Mouse (Mus musculus) urinary bladder, postnatal 36 days (tissue): ENCODE results near the gene Syt10.
"Not testable (repeated sequence)": the region's sequence is repeated elsewhere in the genome, so short reads cannot be mapped to it uniquely, and the experiment has no call there.

Source experiments
- DNase-seq, 2 experiments: peaks; one replicate each; pipeline ENCODE4 v3.0.0; 2022; ENCODE audit warnings: low spot score in 2 of 2, mixed read lengths in 1 of 2

Gene Syt10

DNA sequence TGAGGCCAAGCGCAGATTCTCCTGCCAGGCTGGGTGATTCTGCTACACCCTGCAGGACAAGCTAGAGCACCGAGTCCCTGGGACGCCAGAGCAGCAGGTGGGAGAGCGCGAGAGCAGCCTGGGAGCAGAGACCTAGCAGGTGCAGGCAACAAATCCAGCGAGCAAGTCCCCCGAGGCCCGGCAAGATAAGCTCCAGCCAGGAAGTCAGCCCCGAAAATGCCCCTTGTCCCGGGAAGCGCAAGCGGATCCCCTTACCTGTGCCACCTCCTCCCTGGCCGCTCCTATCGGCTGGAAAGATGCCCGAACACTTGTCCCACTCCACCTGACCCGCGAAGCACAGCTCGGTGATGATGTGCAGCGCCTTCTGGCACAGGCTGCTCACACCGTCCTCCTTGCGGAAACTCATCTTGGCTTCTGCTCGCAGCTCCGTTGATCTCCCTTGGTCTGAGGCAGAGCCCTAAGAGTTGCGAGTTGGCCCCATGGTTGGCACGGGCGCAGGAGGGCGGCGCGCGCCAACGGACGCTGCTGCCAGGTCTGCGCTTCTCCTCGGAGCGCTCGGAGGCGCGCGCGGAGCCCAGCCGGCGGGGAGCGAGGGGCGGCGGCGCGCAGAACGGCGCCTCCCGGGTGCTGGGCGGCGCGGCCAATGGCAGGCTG is at the start of gene Syt10:
TSS of gene Syt10 (minus strand) at position 497 of the 654 bp plus-strand sequence.
- no peak for DNase-seq

DNA sequence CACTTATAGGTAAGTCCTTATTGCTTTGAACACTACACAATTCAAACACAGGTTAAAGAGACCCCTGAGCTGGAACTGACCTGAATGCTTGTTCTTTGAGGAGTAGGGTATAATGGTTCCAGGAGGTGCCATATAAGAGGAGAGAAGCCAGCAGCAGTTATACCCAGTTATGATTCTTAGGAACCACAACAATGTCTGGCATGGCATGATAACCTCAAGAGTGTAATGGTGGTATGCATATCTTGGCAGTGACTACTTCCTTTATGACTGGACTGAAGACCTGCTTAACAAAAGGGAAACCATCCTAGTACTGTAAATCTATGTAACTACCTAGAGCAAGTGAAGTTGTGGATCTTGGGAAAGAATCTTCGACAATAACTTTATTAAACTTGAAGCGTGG is 42.1 kb upstream of the Syt10 start:
- DNase-seq = no peak

DNA sequence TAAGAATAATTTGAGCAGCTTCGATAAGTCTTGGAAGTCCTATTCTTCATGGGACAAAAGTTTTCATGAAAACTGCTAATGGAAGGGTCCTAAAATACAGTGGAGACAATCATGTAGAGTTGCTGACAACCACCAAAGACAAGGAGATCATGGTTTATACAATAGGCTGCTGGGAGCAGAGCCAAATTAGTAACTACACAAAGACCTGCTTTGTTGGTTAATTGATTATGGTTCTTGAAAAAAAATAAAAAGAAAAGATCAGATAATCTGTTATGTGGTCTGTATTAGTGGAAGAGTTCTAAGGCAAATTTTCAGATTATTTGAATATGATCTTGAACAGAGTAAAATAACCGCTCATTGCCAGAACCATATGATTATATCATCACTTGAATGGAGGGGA is 37.3 kb upstream of the Syt10 start:
- no peak for DNase-seq

DNA sequence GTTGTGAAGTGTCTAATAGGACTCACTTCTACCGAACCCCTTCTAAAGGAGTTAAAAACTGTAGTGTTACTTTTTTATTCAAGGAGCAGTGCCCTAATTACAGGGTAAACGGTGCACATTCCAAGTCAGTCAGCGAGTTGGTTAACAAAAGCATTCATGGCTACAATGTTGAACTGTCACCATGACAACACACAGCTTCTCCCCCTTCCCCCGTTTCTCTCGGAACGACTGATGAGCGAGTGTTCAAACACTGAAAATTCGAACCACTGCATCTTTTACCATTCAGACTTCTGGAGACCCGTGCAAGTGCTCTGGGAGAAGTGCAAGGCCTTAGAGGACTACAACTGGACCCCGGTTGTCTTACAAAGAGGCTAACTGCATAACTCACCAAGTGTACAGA is 25.6 kb downstream of the Syt10 start:
- DNase-seq = no peak

DNA sequence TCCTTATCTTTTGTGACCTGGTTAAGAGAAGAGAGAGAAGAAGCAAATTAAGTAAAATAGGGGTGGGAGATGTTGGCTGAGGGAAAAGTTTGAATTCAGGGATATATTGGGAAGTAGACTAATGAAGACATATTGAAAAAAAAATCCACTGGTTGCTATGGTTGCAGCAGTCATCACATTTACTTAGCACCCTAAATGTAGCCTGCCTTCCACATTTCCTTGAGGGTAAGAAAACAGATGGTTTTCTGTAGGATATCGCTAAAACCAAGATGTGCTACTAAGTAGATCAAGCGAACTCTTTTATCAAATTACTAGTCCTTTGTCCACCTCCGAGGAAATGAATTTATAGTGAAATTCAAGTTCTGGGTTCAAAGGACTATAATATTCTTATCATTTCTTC is 37.2 kb downstream of the Syt10 start:
- DNase-seq = no peak

DNA sequence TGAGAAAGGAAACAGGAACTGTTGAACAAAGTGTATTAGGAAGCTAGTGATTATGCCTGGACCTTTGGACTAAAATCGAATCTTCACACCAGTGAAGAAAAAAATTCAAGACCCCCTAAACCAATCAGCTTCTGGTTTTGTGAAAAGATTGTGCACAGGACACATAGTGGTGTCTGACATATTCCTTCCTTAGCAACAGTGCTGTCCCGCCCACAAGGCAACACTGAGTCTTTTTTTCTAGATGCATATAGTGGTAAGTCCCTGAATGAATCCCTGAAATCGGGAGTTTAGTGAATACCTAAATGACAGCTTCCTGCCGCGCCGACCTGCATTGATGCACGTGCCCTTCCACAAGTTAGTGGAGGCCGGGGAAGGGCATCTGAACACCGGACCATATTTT is 61.7 kb downstream of the Syt10 start:
- DNase-seq = no peak

DNA sequence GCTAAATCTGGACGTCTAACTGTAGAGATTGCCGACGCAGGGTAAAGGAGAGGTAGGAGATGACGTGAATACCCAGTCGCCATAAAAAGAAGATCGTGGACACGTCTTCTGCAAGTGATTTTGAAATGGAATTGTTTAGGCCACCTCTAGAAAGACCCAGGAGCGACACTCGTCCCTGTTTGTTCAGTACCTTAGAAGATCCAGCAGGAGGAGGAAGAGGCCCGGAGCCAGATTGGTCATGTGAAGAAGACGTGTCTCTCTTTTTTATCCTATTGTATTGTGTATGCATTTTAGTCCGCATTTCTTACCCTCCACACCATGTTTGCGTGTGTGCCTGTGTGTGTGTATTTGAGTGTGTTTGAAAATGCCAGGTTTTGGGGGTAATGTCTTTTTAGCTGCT is 75.6 kb downstream of the Syt10 start:
- not testable (repeated sequence) for DNase-seq

DNA sequence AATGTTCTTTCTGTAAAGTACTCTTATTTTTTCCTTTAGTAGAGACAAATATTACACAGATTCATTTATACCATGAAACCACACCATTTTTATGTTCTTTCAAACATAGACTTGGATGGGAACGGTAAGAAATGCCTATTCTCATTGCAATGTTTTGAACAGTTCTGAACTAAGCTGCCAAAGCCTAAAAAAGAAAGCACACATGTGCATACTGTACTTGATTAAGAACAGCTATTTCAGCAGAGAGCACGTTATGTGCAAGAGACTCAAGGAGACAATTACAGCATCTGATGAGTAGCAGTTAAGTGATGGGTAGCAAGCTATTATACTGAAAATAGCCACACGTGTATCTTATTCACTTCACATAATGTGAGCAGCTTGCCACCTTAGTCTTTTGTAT is 108.0 kb downstream of the Syt10 start:
- no peak for DNase-seq
